Mouse (Mus musculus) layer of hippocampus, postnatal 10 days (tissue): ENCODE data around the gene Anapc2. TPM values are rescaled to one million over a fixed set of nuclear protein-coding genes. Genes with fewer than 3 reads are reported as not detected.

Experiments
- DNase-seq, 2 experiments: peaks; one replicate each; pipeline ENCODE4 v3.0.0; 2021; ENCODE audit warnings: low spot score in 2 of 2
- total RNA-seq, 2 experiments: library from RNA; stranded (reverse); gene quantifications; 2 replicates each; pipeline ENCODE4 v1.2.3; 2021

Anapc2 gene
- total RNA-seq, 2 experiments from 2014 or later = 82.8 to 85.3 TPM

- no peak for DNase-seq
Measured at GRCm38 (mm10) chr2:25267241-25267640, 5.0 kb upstream of the Anapc2 start.

GRCm38 (mm10) chr2:25267746-25268309 is 4.5 kb upstream of the Anapc2 start:
- DNase-seq = no peak

GRCm38 (mm10) chr2:25272515-25272914 is 237 bp downstream of the Anapc2 start:
- DNase-seq = no peak

DNA sequence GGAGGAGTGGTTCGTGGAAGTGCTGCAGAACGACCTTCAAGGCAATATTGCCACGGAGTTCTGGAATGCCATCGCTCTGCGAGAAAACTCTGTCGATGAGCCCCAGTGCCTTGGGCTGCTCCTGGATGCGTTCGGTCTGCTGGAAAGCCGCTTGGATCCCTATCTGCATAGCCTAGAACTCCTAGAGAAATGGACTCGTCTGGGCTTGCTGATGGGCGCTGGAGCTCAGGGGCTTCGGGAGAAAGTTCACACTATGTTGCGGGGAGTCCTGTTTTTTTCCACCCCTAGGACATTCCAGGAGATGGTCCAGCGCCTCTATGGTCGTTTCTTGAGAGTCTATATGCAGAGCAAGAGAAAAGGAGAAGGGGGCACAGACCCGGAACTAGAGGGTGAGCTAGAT is 732 bp downstream of the Anapc2 start:
- DNase-seq = no peak

DNA sequence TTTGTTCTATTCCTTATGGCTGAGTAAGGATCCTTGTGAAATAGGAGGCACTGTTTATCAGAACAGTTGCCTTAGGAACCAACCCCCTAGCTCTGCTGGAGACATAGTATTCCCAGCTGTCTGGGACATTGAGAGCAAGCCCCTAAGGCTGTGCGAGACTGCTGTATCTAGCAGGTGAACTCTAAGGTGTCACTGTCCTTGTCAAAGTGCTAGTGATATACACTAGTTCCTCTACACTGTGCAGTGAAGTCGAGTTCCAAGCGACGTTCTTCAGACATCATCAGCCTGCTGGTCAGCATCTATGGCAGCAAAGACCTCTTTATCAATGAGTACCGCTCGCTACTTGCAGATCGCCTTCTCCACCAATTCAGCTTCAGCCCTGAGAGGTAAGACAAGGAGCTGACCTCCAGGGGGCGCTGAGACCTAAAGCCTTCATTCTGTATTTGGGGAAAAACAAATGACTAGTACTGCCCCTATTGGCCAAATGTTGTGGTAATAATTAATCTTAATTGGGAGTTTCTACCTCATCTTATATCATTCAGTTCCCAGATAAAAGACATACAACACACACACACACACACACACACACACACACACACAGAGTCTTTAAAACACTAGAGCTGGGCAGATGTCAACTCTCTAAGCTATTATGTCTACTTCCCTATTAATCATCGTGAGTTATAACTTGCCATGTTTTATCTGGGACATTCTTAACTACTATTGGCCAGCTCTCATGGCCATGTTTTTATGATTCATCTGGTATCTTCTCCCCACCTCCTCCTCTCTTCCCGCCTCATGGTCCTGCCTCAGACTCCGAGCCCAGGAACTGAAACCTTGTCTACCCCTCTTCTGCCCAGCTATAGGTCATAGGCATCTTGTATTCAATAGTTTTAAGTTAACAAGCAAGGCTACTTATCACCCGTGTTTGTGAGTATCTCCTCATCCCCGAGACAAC is 6.9 kb downstream of the Anapc2 start:
- peak; percentile 88 to 89 for DNase-seq

DNA sequence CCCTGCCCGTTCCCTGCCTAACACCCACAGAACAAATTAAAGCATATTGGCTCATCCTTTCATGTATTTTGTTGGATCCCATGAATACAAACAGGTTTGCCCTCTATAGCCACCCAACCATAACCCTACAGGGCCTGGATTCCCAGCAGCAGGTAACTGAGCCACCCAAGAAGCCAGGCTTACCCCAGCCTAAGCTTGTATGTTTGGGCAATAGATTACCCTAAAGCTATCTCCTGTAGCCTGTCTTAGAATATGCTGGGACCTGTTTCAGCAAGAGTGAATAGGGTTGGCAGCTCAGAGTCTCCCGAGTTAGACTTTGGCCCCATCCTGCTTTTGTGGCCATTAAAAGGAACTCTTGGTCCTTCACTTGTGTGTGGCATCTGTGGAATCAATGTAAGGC is 13.3 kb downstream of the Anapc2 start:
- DNase-seq = no peak

- no peak for DNase-seq
Measured at GRCm38 (mm10) chr2:25286314-25286713, 14.0 kb downstream of the Anapc2 start.

DNA sequence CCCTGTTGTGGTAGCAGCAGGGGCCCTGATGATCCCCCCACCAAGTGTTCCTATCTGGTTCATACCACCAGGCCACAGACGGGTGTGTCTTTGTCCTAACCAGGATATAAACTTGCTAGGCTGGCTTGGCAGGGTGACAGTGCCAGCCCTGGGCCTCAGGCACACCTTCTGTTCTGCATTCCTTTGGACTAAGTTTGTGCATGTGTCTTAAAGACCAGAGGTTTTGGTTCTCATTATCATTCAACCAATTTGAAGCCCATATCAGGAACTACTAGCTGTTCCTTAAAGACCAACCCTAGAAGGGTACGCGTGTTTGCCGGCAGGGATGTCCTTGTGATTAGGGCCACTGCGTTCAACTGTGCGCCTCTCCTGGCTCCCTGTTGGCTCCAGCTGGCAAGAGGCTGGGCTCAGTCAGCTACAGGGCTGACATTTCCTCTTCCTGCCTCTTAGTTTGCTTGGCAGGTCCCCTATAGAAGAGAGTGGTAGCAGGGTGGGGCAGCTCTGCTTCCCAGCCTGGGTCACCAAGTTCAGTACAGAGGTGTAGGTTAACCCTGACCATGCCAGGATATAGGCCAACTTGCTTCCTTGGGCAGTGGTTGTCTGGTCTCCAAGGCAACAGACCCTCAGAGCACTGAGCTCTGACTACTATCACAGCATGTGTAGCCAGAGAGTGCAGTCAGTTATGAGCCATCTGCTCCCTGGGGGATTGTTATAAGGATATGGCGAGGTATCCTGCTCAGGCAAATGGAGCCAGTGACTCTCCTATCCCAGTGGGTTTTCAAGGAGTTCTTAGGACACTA is 14.8 kb downstream of the Anapc2 start:
- peak; percentile 43 to 53 for DNase-seq

DNA sequence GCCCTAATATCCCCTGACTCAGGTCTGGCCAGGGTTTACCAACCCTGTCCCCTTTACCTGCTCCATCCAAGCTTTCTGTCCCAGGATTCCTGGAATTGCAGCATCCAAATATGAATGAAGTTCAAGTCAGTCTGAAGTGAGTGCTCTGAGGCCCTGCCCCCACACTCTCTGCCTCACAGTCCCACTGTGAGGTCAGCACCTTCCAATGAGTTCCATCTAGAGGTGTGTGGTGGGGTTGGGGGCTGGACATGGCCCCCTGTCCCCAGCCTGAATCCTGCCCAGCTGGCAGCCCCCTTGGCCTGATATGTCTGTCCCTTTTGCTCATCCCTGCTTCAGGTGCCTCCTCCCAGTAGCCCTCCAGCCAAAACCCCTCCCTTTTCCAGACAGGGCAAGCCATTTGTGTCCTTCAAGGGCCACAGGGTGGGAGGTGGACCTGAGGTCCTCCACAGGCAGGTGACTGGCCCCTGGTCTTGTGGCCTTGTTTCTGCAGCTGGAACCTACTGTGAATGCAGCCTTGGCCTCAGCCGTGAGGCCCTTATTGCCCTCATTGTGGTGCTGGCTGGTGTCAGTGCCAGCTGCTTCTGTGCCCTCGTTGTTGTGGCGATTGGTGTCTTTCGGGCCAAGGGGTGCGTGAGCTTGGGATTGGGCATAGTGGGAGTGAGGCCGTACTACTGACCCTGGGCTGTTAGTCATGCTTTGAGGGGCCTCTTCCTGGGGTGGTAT is 15.8 kb downstream of the Anapc2 start, which contains the start of gene Tmem210:
TSS of gene Tmem210 (plus strand) at position 219 of the 723 bp plus-strand sequence.
- peak in 1 of 2 experiments; percentile 25 for DNase-seq

DNA sequence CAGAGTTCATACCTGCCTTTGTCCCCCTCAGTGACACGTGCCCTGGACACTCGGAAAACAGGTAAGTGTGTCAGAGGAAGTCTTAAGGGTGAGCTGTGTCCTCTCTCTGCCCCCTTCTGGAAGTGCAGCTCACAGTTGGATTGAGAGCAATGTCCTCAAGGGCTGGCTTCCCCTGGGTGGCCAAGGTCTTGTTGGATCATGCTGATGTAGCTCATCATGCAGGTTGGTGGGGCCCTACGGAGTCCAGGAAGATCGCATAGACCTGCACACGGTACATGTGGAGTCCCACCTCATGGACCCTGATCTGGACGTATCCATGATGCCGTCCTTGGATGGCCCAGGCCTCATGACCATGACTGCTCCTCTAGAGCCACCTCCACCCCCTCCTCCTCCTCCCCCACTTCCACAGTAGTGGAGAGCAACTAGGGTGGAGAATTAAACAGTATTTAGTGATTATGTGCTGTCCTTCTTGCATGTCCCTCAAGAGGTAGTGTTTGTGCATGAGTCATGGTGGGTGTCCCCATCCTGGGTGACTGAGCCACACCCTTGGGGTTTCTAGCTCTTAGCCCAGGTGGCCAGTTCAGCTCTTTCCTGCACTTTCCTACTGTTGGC is 16.6 kb downstream of the Anapc2 start:
- no peak for DNase-seq

GRCm38 (mm10) chr2:25289651-25290050 is 17.4 kb downstream of the Anapc2 start, which contains the start of gene Lrrc26:
Gene Lrrc26, plus strand, starts transcription at chr2:25289915.
- DNase-seq = peak; percentile 24 to 47

GRCm38 (mm10) chr2:25290101-25290815 is 18.0 kb downstream of the Anapc2 start:
- peak; percentile 68 to 74 for DNase-seq

GRCm38 (mm10) chr2:25290816-25291130 is 18.5 kb downstream of the Anapc2 start:
- peak; percentile 59 to 68 for DNase-seq

GRCm38 (mm10) chr2:25291184-25292053 is 19.1 kb downstream of the Anapc2 start:
- peak in 1 of 2 experiments; percentile 19 for DNase-seq

DNA sequence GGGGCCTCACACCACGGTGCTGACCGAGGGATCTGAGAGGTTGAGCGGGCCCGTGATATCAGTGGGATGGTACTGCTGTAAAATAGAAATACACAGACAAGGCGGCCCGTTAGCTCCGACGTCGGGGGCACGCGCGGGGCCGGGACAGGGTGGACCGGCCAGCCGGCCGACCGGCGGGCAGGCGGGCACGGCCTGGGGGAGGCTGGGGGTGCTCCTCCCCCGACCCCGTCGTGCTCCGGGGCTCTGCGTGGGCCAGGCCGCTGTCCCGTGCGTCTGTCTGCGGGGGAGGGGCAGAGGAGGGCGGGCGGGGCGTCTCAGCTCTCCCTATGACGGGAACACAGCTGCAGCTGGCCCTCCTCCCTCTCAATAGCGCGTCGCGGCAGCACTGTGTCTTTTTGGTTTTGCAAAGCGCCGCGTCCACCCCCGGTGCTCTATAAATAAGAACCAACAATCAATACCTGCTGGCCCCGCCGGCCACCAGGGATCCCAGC is 19.8 kb downstream of the Anapc2 start:
- DNase-seq = peak in 1 of 2 experiments; percentile 30

GRCm38 (mm10) chr2:25292856-25293255 is 20.6 kb downstream of the Anapc2 start:
- DNase-seq = peak; percentile 78 to 84

GRCm38 (mm10) chr2:25293706-25294105 is 21.4 kb downstream of the Anapc2 start:
- no peak for DNase-seq

- no peak for DNase-seq
Measured at GRCm38 (mm10) chr2:25297093-25297492, 24.8 kb downstream of the Anapc2 start.

GRCm38 (mm10) chr2:25298046-25298445 is 25.8 kb downstream of the Anapc2 start:
- DNase-seq = no peak
